Comparison of ENCODE assay signal across 21 mouse cellular contexts in the genomic region with DNA sequence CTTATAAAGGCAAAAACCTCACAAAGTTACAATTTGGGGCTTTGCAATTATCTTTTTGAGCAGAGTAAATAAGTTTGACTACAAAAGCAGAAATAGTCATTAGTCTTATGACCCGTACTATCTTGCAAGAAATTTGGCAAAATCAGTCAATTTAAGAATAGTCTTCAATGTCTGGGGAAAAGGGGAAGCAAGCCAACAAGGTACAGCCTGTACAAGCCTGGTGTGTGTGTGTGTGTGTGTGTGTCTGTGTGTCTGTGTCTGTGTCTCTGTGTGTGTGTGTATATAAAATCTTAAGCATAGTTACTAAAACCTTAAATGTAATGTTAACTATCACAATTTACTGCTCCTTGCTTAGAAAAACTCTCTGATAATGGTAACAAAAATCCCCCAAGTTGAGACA. TPM values are rescaled to one million over a fixed set of nuclear protein-coding genes. Genes with fewer than 3 reads are reported as not detected.
DNase-seq lines count a peak whose midpoint lies in the region; ATAC-seq and TF ChIP-seq lines count a peak whose summit lies in the region.
"Had no signal": no experiment of that assay in that cellular context is flagged by ENCODE, and none has a peak within 500 bp of the region (broad histone marks: within the 10 kb centered on the region; RNA-seq: fewer than 3 reads in every experiment).

No protein-coding gene starts in this region.

- no peaks in the 10 kb centered on the region for H3K4me1 ChIP-seq in heart, embryonic 12.5 days (replicated peaks)
- no peaks in the 10 kb centered on the region for H3K4me1 ChIP-seq in liver, adult 2 months (ENCODE audit: control insufficient read depth, insufficient read depth, low read length)
- no peaks in the 10 kb centered on the region for H3K4me1 ChIP-seq in liver, postnatal 0 days (ENCODE audit: insufficient read depth)
- H3K4me1 ChIP-seq in lung, adult 2 months (ENCODE audit: control insufficient read depth, insufficient read depth, low read length): no peaks in the 10 kb centered on the region
- H3K4me1 ChIP-seq in midbrain, embryonic 15.5 days: no peaks in the 10 kb centered on the region
- H3K4me1 ChIP-seq: embryonic facial prominence, embryonic 12.5 days; embryonic facial prominence, embryonic 15.5 days; hindbrain, embryonic 12.5 days; hindbrain, embryonic 15.5 days had no signal

- no peak for TF ChIP-seq POLR2A in liver, adult 2 months (IDR thresholded peaks at IDR 0.05; ENCODE audit: extremely low read depth, insufficient read depth, low read length)
- no peak for TF ChIP-seq POLR2A in lung, adult 2 months (IDR thresholded peaks at IDR 0.05; ENCODE audit: borderline replicate concordance, extremely low read depth, low read depth, low read length)

- no peak overlapping the region for H3K4me3 ChIP-seq in heart, embryonic 12.5 days
- no peak overlapping the region for H3K4me3 ChIP-seq in liver, adult 2 months (ENCODE audit: insufficient read depth, low read depth, low read length)
- H3K4me3 ChIP-seq in liver, postnatal 0 days (ENCODE audit: low read depth, low read length): no peak overlapping the region
- H3K4me3 ChIP-seq in lung, adult 2 months (replicated peaks; ENCODE audit: extremely low read depth, low read depth, low read length): no peak overlapping the region
- no peak overlapping the region for H3K4me3 ChIP-seq in midbrain, embryonic 15.5 days
- H3K4me3 ChIP-seq: embryonic facial prominence, embryonic 12.5 days; embryonic facial prominence, embryonic 15.5 days; hindbrain, embryonic 12.5 days; hindbrain, embryonic 15.5 days had no signal

- no peaks in the 10 kb centered on the region for H3K36me3 ChIP-seq in heart, embryonic 12.5 days
- no peaks in the 10 kb centered on the region for H3K36me3 ChIP-seq in liver, adult 2 months (ENCODE audit: control insufficient read depth, insufficient read depth, low read length)
- no peaks in the 10 kb centered on the region for H3K36me3 ChIP-seq in liver, postnatal 0 days (replicated peaks; ENCODE audit: insufficient read depth, low read length)
- no peaks in the 10 kb centered on the region for H3K36me3 ChIP-seq in midbrain, embryonic 15.5 days (replicated peaks)
- H3K36me3 ChIP-seq: embryonic facial prominence, embryonic 12.5 days; embryonic facial prominence, embryonic 15.5 days; hindbrain, embryonic 12.5 days; hindbrain, embryonic 15.5 days had no signal

- TF ChIP-seq CTCF in liver, adult 2 months (IDR thresholded peaks at IDR 0.05; ENCODE audit: low read depth, low read length): no peak
- TF ChIP-seq CTCF in liver, postnatal 0 days (IDR thresholded peaks at IDR 0.05; ENCODE audit: low read depth): no peak
- no peak for TF ChIP-seq CTCF in lung, adult 2 months (IDR thresholded peaks at IDR 0.05; ENCODE audit: insufficient read depth, low read length)

- H3K27me3 ChIP-seq in heart, embryonic 12.5 days (replicated peaks): no peaks in the 10 kb centered on the region; the same call in 1 of the 2 replicates
- 0 out of 2 replicates have a peak, but pooled peaks cover 2% of the 10 kb centered on the region for H3K27me3 ChIP-seq in liver, adult 2 months (ENCODE audit: control insufficient read depth, insufficient read depth, low read length)
- no peaks in the 10 kb centered on the region for H3K27me3 ChIP-seq in liver, postnatal 0 days (ENCODE audit: insufficient read depth, low read length)
- no peaks in the 10 kb centered on the region for H3K27me3 ChIP-seq in midbrain, embryonic 15.5 days (replicated peaks)
- H3K27me3 ChIP-seq: embryonic facial prominence, embryonic 15.5 days; hindbrain, embryonic 12.5 days; hindbrain, embryonic 15.5 days had no signal

- no peaks in the 10 kb centered on the region for H3K79me2 ChIP-seq in liver, adult 2 months (ENCODE audit: control insufficient read depth, insufficient read depth, low read length)

- WGBS in heart, embryonic 12.5 days: 75% methylated on average over 1 of the region's 1 CpGs
- 75% methylated on average over 1 of the region's 1 CpGs for WGBS in liver, adult 2 months
- WGBS in liver, postnatal 0 days (ENCODE audit: insufficient replicate concordance): 17% methylated on average over 1 of the region's 1 CpGs
- WGBS in lung, adult 2 months: 56% methylated on average over 1 of the region's 1 CpGs
- 95% methylated on average over 1 of the region's 1 CpGs for WGBS in midbrain, embryonic 15.5 days

- DNase-seq in heart, adult 11 months: peak; percentile 51
- peak; percentile 17 for DNase-seq in liver, adult 2 months (ENCODE audit: extremely low read depth, low read depth, low spot score)
- DNase-seq in liver, postnatal 0 days: no peak
- no peak for DNase-seq in lung, adult 2 months
- no peak for DNase-seq in testis, postnatal 10 days (ENCODE audit: low spot score)
- DNase-seq: adrenal gland, adult 8-10 months; adrenal gland, postnatal 25 days; cerebellum, adult 18-20 months; cerebellum, adult 9-10 months; cerebellum, postnatal 14 days; gastrocnemius, postnatal 25 days had no signal

- H3K4me2 ChIP-seq in heart, embryonic 12.5 days: no peak overlapping the region
- no peak overlapping the region for H3K4me2 ChIP-seq in liver, postnatal 0 days (ENCODE audit: low read depth, low read length)
- no peak overlapping the region for H3K4me2 ChIP-seq in midbrain, embryonic 15.5 days
- H3K4me2 ChIP-seq: embryonic facial prominence, embryonic 12.5 days; embryonic facial prominence, embryonic 15.5 days; hindbrain, embryonic 12.5 days; hindbrain, embryonic 15.5 days had no signal

- TF ChIP-seq EP300 in liver, postnatal 0 days (IDR thresholded peaks at IDR 0.05; ENCODE audit: low read depth): no peak

- no peak overlapping the region for H3K27ac ChIP-seq in heart, embryonic 12.5 days (ENCODE audit: poor library complexity, severe bottlenecking)
- no peak overlapping the region for H3K27ac ChIP-seq in liver, adult 2 months (replicated peaks; ENCODE audit: insufficient read depth, low read depth, low read length)
- no peak overlapping the region for H3K27ac ChIP-seq in liver, postnatal 0 days (ENCODE audit: low read depth)
- H3K27ac ChIP-seq in midbrain, embryonic 15.5 days: no peak overlapping the region
- H3K27ac ChIP-seq: embryonic facial prominence, embryonic 12.5 days; embryonic facial prominence, embryonic 15.5 days; hindbrain, embryonic 12.5 days; hindbrain, embryonic 15.5 days had no signal

- no peaks in the 10 kb centered on the region for H3K9me3 ChIP-seq in heart, embryonic 12.5 days (replicated peaks)
- no peaks in the 10 kb centered on the region for H3K9me3 ChIP-seq in liver, postnatal 0 days (ENCODE audit: low read length)
- no peaks in the 10 kb centered on the region for H3K9me3 ChIP-seq in midbrain, embryonic 15.5 days
- H3K9me3 ChIP-seq: embryonic facial prominence, embryonic 12.5 days; embryonic facial prominence, embryonic 15.5 days; hindbrain, embryonic 12.5 days; hindbrain, embryonic 15.5 days had no signal

- ATAC-seq in heart, embryonic 12.5 days (ENCODE audit: insufficient number of reproducible peaks, low FRiP score): no peak
- no peak for ATAC-seq in liver, postnatal 0 days
- ATAC-seq in granulocyte monocyte progenitor cell, adult 5-6 weeks (replicated peaks; ENCODE audit: poor library complexity, severe bottlenecking): peak; percentile 53
- ATAC-seq in midbrain, embryonic 15.5 days (replicated peaks): no peak
- ATAC-seq: CD4-positive, CD25-positive, alpha-beta regulatory T cell, adult 4 months; forebrain, embryonic 14.5 days had no signal

- H3K9ac ChIP-seq in heart, embryonic 12.5 days: no peak overlapping the region
- H3K9ac ChIP-seq in liver, adult 2 months (ENCODE audit: low read depth, low read length): no peak overlapping the region
- H3K9ac ChIP-seq in liver, postnatal 0 days (replicated peaks): no peak overlapping the region
- H3K9ac ChIP-seq in midbrain, embryonic 15.5 days: no peak overlapping the region
- H3K9ac ChIP-seq: embryonic facial prominence, embryonic 12.5 days; embryonic facial prominence, embryonic 15.5 days; hindbrain, embryonic 12.5 days; hindbrain, embryonic 15.5 days had no signal

RNA-seq across cellular contexts. Expression of a gene that starts 8.2 kb away (rescaled TPM):
- polyA plus RNA-seq in heart, embryonic 12.5 days (2016; fragmentation: Nextera tagmentation; extraction: Ambion mirVana): 27.3 TPM in 2 replicates
- 1.1 and 1.3 TPM in 2 replicates for total RNA-seq in liver, adult 2 months (2014; rRNA removed)
- polyA plus RNA-seq in liver, adult 2 months (2012; rRNA removed): 0.12 and 0.57 TPM in 2 replicates
- polyA plus RNA-seq in liver, postnatal 0 days (2015; fragmentation: Nextera tagmentation; extraction: Ambion mirVana): 1.9 and 2.0 TPM in 2 replicates
- 1.3 TPM in 1 of 2 replicates, not detected in the other for total RNA-seq in granulocyte monocyte progenitor cell, adult 5-6 weeks (2014; fragmentation: Nextera tagmentation)
- total RNA-seq in granulocyte monocyte progenitor cell, adult 5-6 weeks (2017): 0.46 TPM in 1 of 2 replicates, not detected in the other
- 4.7 and 5.4 TPM in 2 replicates for polyA plus RNA-seq in lung, adult 2 months (2012; rRNA removed)
- polyA plus RNA-seq in midbrain, embryonic 15.5 days (2015; fragmentation: Nextera tagmentation; extraction: Ambion mirVana): 101 and 103 TPM in 2 replicates
- total RNA-seq: MEL had no signal

Comparison
In these comparisons a context has a peak if more than half of its experiments do, and no peak if none do; other contexts are left out.
1. DNase-seq: peak in heart, adult 11 months (single experiment) and liver, adult 2 months (single experiment); none in liver, postnatal 0 days (single experiment), lung, adult 2 months (single experiment) and testis, postnatal 10 days (single experiment).